Mouse (Mus musculus) E14TG2a.4 (cell line): ENCODE results near the gene Slc25a30.

Experiments used
- CTCF ChIP-seq: conservative IDR thresholded peaks from 2 replicates; pipeline ENCODE4 v1.5.1; 2014; ENCODE audit warnings: low read length
- NANOG ChIP-seq: IDR thresholded peaks from 2 replicates; pipeline ENCODE4 v1.6.1; 2014; ENCODE audit warnings: borderline replicate concordance, low read length, mixed read lengths
- POU5F1 ChIP-seq: IDR thresholded peaks from 2 replicates; pipeline ENCODE4 v1.6.1; 2014; ENCODE audit warnings: low read length, borderline replicate concordance

DNA sequence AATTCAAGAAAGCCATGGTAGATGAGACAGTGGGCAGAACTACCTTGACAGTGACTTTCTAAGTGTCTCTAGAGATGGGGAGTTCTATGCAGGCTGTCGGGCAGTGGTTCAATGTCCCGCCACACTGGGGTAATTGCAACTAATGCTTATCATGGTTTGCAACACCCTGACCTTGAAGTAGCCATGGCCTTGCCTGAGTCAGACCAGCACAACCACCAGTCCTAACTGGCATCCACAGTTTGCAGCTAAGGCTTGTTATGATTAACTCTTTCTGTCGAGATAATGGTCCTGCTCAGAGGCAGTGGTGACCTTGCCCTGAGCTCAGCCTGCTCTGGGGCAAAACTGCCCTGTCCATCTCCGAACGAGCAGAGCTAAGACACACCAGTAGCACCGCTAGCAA lies 2.5 kb upstream of the Slc25a30 start:
- TF ChIP-seq CTCF, result no peak
- no peak for TF ChIP-seq NANOG
- TF ChIP-seq POU5F1, result no peak
